Mouse (Mus musculus) midbrain, embryonic 10.5 days (tissue): ENCODE results near the gene Pdk1. TPM values are rescaled to one million over a fixed set of nuclear protein-coding genes. Genes with fewer than 3 reads are reported as not detected.
"Not testable (repeated sequence)": the region's sequence is repeated elsewhere in the genome, so short reads cannot be mapped to it uniquely, and the experiment has no call there.

Source experiments
- DNase-seq: peaks from one replicate; pipeline ENCODE4 v3.0.0-alpha.2; 2017; ENCODE audit warnings: low spot score
- H3K27ac ChIP-seq: fragments of 300-500 bp; sonication (generic); replicated peaks from 2 replicates; pipeline ENCODE4 v1.5.1; 2016; ENCODE audit warnings: mild to moderate bottlenecking
- H3K27me3 ChIP-seq: fragments of 300-500 bp; sonication (generic); 2 replicates; pipeline ENCODE4 v1.6.1; 2016; ENCODE audit warnings: low read depth, mild to moderate bottlenecking; ENCODE audit not compliant: poor library complexity, severe bottlenecking
- H3K36me3 ChIP-seq: fragments of 300-500 bp; sonication (generic); 2 replicates; pipeline ENCODE4 v1.6.1; 2016; ENCODE audit warnings: mild to moderate bottlenecking, moderate library complexity
- H3K4me1 ChIP-seq: fragments of 300-500 bp; sonication (generic); 2 replicates; pipeline ENCODE4 v1.6.1; 2016
- H3K4me3 ChIP-seq: fragments of 300-500 bp; sonication (generic); 2 replicates; pipeline ENCODE4 v1.5.1; 2016; ENCODE audit warnings: mild to moderate bottlenecking, moderate library complexity
- H3K9me3 ChIP-seq: fragments of 300-500 bp; sonication (generic); replicated peaks from 2 replicates; pipeline ENCODE4 v1.6.1; 2016; ENCODE audit warnings: mild to moderate bottlenecking
- WGBS: fragments of 180-500 bp; shearing (Covaris S2); methylation state at CpG from one replicate; pipeline ENCODE4 v1.1.7; 2016; 5-methylcytosine and 5-hydroxymethylcytosine counted together
- polyA plus RNA-seq: library from polyadenylated mRNA; unstranded; fragments of >200 nt; fragmentation: Nextera tagmentation; extraction: Ambion mirVana; gene quantifications from 2 replicates; pipeline ENCODE4 v1.2.1, GENCODE M21; 2016

Gene Pdk1
- polyA plus RNA-seq, 1 experiment from 2014 or later = 53.8 TPM

DNA sequence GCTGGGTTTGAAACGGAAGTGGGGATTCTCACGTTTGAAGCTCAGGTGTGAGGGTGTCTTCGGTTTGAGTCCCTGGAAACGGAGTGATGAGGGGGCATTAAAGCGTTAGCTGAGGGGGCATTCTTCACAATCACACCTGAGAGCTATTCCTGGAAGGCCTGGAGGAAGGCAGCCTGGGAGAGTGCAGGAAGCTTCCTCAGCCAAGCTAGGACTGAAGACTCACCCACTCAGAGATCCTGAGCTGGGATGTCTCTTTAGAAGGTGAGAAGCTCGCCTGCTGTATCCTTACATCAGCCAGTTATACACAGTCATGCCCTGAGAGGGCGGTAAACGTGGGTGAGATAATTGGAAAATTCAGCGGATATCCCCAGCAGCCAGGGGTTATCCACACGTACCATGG lies 40.9 kb downstream of the Pdk1 start:
- H3K4me3 ChIP-seq = no peak overlapping the region
- H3K9me3 ChIP-seq = no peaks in the 10 kb centered on the region
- no peak overlapping the region for H3K27ac ChIP-seq
- no peaks in the 10 kb centered on the region for H3K27me3 ChIP-seq
- no peak for DNase-seq
- 78% methylated on average over 10 of the region's 10 CpGs for WGBS
- no peaks in the 10 kb centered on the region for H3K36me3 ChIP-seq
- H3K4me1 ChIP-seq = 0 out of 2 replicates have a peak, but pooled peaks cover 4% of the 10 kb centered on the region

DNA sequence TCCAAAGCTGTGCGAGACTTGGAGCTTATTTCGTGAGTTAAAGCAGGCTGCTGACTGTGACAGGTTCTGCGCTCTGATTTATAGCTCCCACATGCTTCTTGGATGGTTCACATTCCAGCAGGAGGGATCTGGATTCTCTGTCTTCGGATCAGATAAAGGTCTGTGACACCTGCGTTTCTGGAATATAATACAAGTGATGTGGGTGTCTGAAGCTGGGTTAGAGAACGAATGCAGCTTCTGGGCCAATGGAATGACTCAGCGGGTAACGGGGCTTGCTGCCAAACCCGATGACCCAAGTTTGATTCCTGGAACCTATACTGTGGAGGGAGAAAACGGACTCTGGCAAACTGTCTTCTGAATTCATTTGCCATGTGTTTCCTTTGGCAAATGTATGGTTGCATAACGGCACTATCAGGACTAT lies 46.2 kb downstream of the Pdk1 start:
- Histone ChIP-seq H3K27ac (no peak overlapping the region), H3K4me3 (no peak overlapping the region), H3K4me1 (0 out of 2 replicates have a peak, but pooled peaks cover 4% of the 10 kb centered on the region), H3K27me3 (no peaks in the 10 kb centered on the region), H3K36me3 (no peaks in the 10 kb centered on the region), H3K9me3 (no peaks in the 10 kb centered on the region)
- DNase-seq = no peak
- WGBS = 91% methylated on average over 11 of the region's 11 CpGs

DNA sequence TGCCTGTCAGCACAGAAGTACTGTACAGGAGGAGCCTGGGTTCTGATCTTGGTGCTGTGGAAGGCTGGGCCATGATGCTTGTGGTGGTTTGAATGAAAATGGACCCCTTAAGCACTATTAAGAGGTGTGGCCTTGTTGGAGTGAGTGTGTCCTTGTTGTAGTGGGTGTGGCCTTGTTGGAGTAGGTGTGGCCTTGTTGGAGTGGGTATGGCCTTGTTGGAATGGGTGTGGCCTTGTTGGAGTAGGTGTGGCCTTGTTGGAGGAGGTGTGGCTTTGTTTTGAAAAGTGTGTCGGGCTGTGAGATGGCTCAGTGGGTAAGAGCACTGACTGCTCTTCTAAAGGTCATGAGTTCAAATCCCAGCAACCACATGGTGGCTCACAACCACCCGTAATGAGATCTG lies 51.9 kb downstream of the Pdk1 start:
- WGBS = 85% methylated on average over 2 of the region's 2 CpGs
- DNase-seq, H3K4me1 ChIP-seq, H3K27me3 ChIP-seq, H3K36me3 ChIP-seq, H3K9me3 ChIP-seq, H3K27ac ChIP-seq, H3K4me3 ChIP-seq: not testable (repeated sequence)

GRCm38 (mm10) chr2:71934046-71934445 lies 61.0 kb downstream of the Pdk1 start:
- Histone ChIP-seq H3K27ac (no peak overlapping the region), H3K4me1 (peaks cover 8% of the 10 kb centered on the region), H3K27me3 (no peaks in the 10 kb centered on the region), H3K4me3 (no peak overlapping the region), H3K36me3 (no peaks in the 10 kb centered on the region), H3K9me3 (no peaks in the 10 kb centered on the region)
- no peak for DNase-seq
- 90% methylated on average over 8 of the region's 8 CpGs for WGBS

DNA sequence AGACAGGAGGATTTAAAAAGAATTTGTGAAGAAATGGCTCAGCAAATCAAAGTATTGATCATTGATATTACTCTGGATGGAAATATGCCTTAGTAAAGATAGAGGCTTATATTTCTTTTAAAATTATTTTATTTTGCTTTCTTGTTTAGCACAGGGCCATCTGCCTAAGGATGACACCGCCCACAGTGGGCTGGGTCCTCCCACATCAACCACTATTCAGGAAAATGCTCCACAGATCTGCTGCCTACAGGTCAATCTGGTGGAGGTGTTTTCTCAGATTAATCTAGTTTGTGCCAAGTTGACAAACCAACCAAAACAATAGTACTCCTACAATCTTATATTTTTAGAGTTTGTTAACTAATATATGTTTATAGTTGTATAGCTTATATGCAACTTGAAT lies 63.7 kb downstream of the Pdk1 start:
- Histone ChIP-seq H3K4me3 (no peak overlapping the region), H3K27ac (no peak overlapping the region), H3K27me3 (no peaks in the 10 kb centered on the region), H3K36me3 (no peaks in the 10 kb centered on the region), H3K9me3 (no peaks in the 10 kb centered on the region), H3K4me1 (peaks cover 8% of the 10 kb centered on the region)
- no peak for DNase-seq
- WGBS = 83% methylated on average over 1 of the region's 1 CpGs

- Histone ChIP-seq H3K4me3 (no peak overlapping the region), H3K9me3 (no peaks in the 10 kb centered on the region), H3K4me1 (peaks cover 8% of the 10 kb centered on the region), H3K27me3 (no peaks in the 10 kb centered on the region), H3K27ac (no peak overlapping the region), H3K36me3 (no peaks in the 10 kb centered on the region)
- 79% methylated on average over 3 of the region's 3 CpGs for WGBS
- DNase-seq = peak; percentile 31
These were observed 64.8 kb downstream of the Pdk1 start for GRCm38 (mm10) chr2:71937649-71938308.

DNA sequence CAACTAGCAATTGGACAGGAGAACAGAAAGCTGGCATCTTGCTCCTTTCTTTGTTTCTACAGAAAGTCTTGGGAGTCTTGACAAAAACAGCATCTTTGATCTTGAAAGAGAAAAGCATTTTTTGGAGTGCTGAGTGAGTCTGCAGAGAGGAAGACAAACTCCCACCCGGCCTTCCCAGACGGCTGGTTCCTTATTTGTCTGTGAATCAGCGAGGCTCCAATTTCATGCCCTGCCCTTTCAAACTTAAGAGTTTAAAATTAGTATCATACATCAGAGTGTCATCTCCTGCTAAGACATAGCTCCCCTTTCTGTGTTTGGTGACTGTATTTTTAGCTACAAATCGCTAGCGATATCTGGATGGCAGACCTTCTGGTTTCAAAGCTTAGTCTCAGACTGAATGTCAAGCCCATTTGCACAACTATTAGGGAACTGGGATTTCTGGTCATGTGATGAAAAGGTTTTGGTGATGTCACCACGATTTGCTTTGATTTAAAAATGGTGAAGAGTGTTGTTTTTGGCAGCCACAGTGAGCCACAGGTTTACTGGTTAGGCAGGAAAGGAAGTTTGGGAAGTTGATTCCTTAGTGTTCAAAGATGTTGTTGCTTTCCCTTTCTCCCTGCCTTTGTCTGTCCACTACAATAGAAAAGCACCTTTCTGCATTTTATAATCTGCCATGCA lies 65.8 kb downstream of the Pdk1 start:
- WGBS = 80% methylated on average over 6 of the region's 6 CpGs
- Histone ChIP-seq H3K4me3 (no peak overlapping the region), H3K27ac (no peak overlapping the region), H3K4me1 (peaks cover 8% of the 10 kb centered on the region), H3K9me3 (no peaks in the 10 kb centered on the region), H3K36me3 (no peaks in the 10 kb centered on the region), H3K27me3 (no peaks in the 10 kb centered on the region)
- no peak for DNase-seq

GRCm38 (mm10) chr2:71941005-71941720 lies 68.1 kb downstream of the Pdk1 start:
- 94% methylated on average over 3 of the region's 3 CpGs for WGBS
- no peaks in the 10 kb centered on the region for H3K36me3 ChIP-seq

GRCm38 (mm10) chr2:71941721-71942087 lies 68.7 kb downstream of the Pdk1 start:
- Histone ChIP-seq H3K27ac (no peak overlapping the region), H3K27me3 (no peaks in the 10 kb centered on the region), H3K4me1 (peaks cover 8% of the 10 kb centered on the region), H3K4me3 (no peak overlapping the region), H3K36me3 (no peaks in the 10 kb centered on the region), H3K9me3 (no peaks in the 10 kb centered on the region)
- 91% methylated on average over 5 of the region's 5 CpGs for WGBS
- no peak for DNase-seq

More at GRCm38 (mm10) chr2:71941005-71941720, 68.1 kb downstream of the Pdk1 start:
- H3K27me3 ChIP-seq = no peaks in the 10 kb centered on the region
- H3K9me3 ChIP-seq = no peaks in the 10 kb centered on the region
- peaks cover 8% of the 10 kb centered on the region for H3K4me1 ChIP-seq
- H3K4me3 ChIP-seq = no peak overlapping the region
- no peak for DNase-seq
- H3K27ac ChIP-seq = no peak overlapping the region

GRCm38 (mm10) chr2:71951212-71951611 lies 78.2 kb downstream of the Pdk1 start:
- 91% methylated on average over 4 of the region's 4 CpGs for WGBS
- no peak for DNase-seq
- H3K27me3 ChIP-seq = no peaks in the 10 kb centered on the region
- no peak overlapping the region for H3K4me3 ChIP-seq
- no peak overlapping the region for H3K27ac ChIP-seq
- H3K4me1 ChIP-seq = no peaks in the 10 kb centered on the region
- H3K9me3 ChIP-seq = no peaks in the 10 kb centered on the region; the same call in 1 of the 2 replicates
- H3K36me3 ChIP-seq = no peaks in the 10 kb centered on the region

Other genes with a start within 250 kb of the Pdk1 start
- 25.3 and 34.3 TPM in 2 replicates for gene Itga6, start 127.6 kb upstream of the Pdk1 start, polyA plus RNA-seq
- gene Rapgef4, start 108.0 kb downstream of the Pdk1 start, polyA plus RNA-seq = 1.7 and 2.9 TPM in 2 replicates